In genomic region chr3:42884481-42884880, GRCm38 (mm10) we compare ENCODE assay signal across 24 mouse cellular contexts.
A peak's percentile ranks its signal among the peaks of the same experiment; 100 is the strongest.
DNase-seq lines count a peak whose midpoint lies in the region; ATAC-seq lines count a peak whose summit lies in the region.
"Had no signal": no experiment of that assay in that cellular context is flagged by ENCODE, and none has a peak within 500 bp of the region (broad histone marks: within the 10 kb centered on the region; RNA-seq: fewer than 3 reads in every experiment).

No protein-coding gene starts in this region.

- H3K4me2 ChIP-seq in embryonic facial prominence, embryonic 14.5 days (ENCODE audit: low read depth, low read length): no peak overlapping the region
- H3K4me2 ChIP-seq in neural tube, embryonic 14.5 days (ENCODE audit: low read depth, low read length): no peak overlapping the region
- no peak overlapping the region for H3K4me2 ChIP-seq in neural tube, embryonic 15.5 days
- H3K4me2 ChIP-seq: embryonic facial prominence, embryonic 12.5 days; forebrain, embryonic 12.5 days had no signal

- no peaks in the 10 kb centered on the region for H3K27me3 ChIP-seq in embryonic facial prominence, embryonic 14.5 days (replicated peaks; ENCODE audit: control insufficient read depth, insufficient read depth, low read length)
- no peaks in the 10 kb centered on the region for H3K27me3 ChIP-seq in embryonic facial prominence, embryonic 10.5 days (replicated peaks; ENCODE audit: low read depth, poor library complexity, severe bottlenecking)
- H3K27me3 ChIP-seq in neural tube, embryonic 14.5 days (ENCODE audit: control insufficient read depth, insufficient read depth, low read length): no peaks in the 10 kb centered on the region
- no peaks in the 10 kb centered on the region for H3K27me3 ChIP-seq in neural tube, embryonic 15.5 days (replicated peaks)
- H3K27me3 ChIP-seq: embryonic facial prominence, embryonic 12.5 days; forebrain, embryonic 12.5 days had no signal

- ATAC-seq in embryonic facial prominence, embryonic 14.5 days (ENCODE audit: low read depth): peak; percentile 53; the same call in 1 of the 2 replicates
- peak; percentile 31; the same call in 1 of the 2 replicates for ATAC-seq in neural tube, embryonic 14.5 days (ENCODE audit: low read depth)
- no peak for ATAC-seq in neural tube, embryonic 15.5 days (ENCODE audit: low FRiP score)
- ATAC-seq: CD4-positive, CD25-positive, alpha-beta regulatory T cell, adult 4 months; forebrain, embryonic 16.5 days had no signal

- no peak overlapping the region for H3K9ac ChIP-seq in embryonic facial prominence, embryonic 14.5 days (ENCODE audit: low read depth, low read length)
- no peak overlapping the region for H3K9ac ChIP-seq in neural tube, embryonic 14.5 days (replicated peaks; ENCODE audit: low read depth, low read length)
- H3K9ac ChIP-seq in neural tube, embryonic 15.5 days (replicated peaks): no peak overlapping the region
- H3K9ac ChIP-seq: embryonic facial prominence, embryonic 12.5 days; forebrain, embryonic 12.5 days had no signal

- H3K4me3 ChIP-seq in embryonic facial prominence, embryonic 14.5 days (ENCODE audit: low read depth, low read length): no peak overlapping the region
- no peak overlapping the region for H3K4me3 ChIP-seq in embryonic facial prominence, embryonic 10.5 days
- no peak overlapping the region for H3K4me3 ChIP-seq in neural tube, embryonic 14.5 days (ENCODE audit: low read depth, low read length)
- no peak overlapping the region for H3K4me3 ChIP-seq in neural tube, embryonic 15.5 days (replicated peaks)
- H3K4me3 ChIP-seq: embryonic facial prominence, embryonic 12.5 days; forebrain, embryonic 12.5 days; heart, embryonic 10.5 days had no signal

- no peak for DNase-seq in embryonic facial prominence, embryonic 14.5 days (ENCODE audit: low spot score)
- DNase-seq in embryonic facial prominence, embryonic 10.5 days (ENCODE audit: low spot score): no peak
- peak; percentile 5 for DNase-seq in kidney, adult 9 months
- no peak for DNase-seq in kidney, adult 18-20 months
- no peak for DNase-seq in left cerebral cortex, postnatal 4 days
- DNase-seq: adrenal gland, adult 8-10 months; adrenal gland, postnatal 36 days; B cell, adult 2 months; cerebellum, adult 11 months; cerebellum, adult 8-10 months; cerebellum, postnatal 14 days; embryo, embryonic 11 days; gastrocnemius, postnatal 10 days; heart, adult 18-20 months; heart, postnatal 10 days; heart, postnatal 4 days had no signal

- H3K27ac ChIP-seq in embryonic facial prominence, embryonic 14.5 days (replicated peaks; ENCODE audit: low read depth, low read length): no peak overlapping the region
- no peak overlapping the region for H3K27ac ChIP-seq in embryonic facial prominence, embryonic 10.5 days (replicated peaks)
- H3K27ac ChIP-seq in neural tube, embryonic 14.5 days (ENCODE audit: low read depth, low read length): no peak overlapping the region
- no peak overlapping the region for H3K27ac ChIP-seq in neural tube, embryonic 15.5 days (replicated peaks)
- H3K27ac ChIP-seq: embryonic facial prominence, embryonic 12.5 days; forebrain, embryonic 12.5 days; heart, embryonic 10.5 days had no signal

- WGBS in embryonic facial prominence, embryonic 14.5 days: 79% methylated on average over 4 of the region's 4 CpGs
- WGBS in embryonic facial prominence, embryonic 10.5 days: 84% methylated on average over 4 of the region's 4 CpGs
- 59% methylated on average over 4 of the region's 4 CpGs for WGBS in neural tube, embryonic 14.5 days
- 42% methylated on average over 4 of the region's 4 CpGs for WGBS in neural tube, embryonic 15.5 days

- intact Hi-C loops in left cerebral cortex, postnatal 4 days (cut with DNase I): no loop called here

- peaks cover 4% of the 10 kb centered on the region; the same call in 1 of the 2 replicates for H3K9me3 ChIP-seq in embryonic facial prominence, embryonic 14.5 days (ENCODE audit: control insufficient read depth, low read length)
- H3K9me3 ChIP-seq in embryonic facial prominence, embryonic 10.5 days: no peaks in the 10 kb centered on the region
- H3K9me3 ChIP-seq in neural tube, embryonic 14.5 days (ENCODE audit: control insufficient read depth, low read length): peaks cover 4% of the 10 kb centered on the region; the same call in 1 of the 2 replicates
- 0 out of 2 replicates have a peak, but pooled peaks cover 2% of the 10 kb centered on the region for H3K9me3 ChIP-seq in neural tube, embryonic 15.5 days (replicated peaks)
- H3K9me3 ChIP-seq: forebrain, embryonic 12.5 days; G1E; heart, embryonic 10.5 days had no signal

- no peaks in the 10 kb centered on the region for H3K36me3 ChIP-seq in embryonic facial prominence, embryonic 14.5 days (ENCODE audit: control insufficient read depth, insufficient read depth, low read length)
- H3K36me3 ChIP-seq in embryonic facial prominence, embryonic 10.5 days (replicated peaks): no peaks in the 10 kb centered on the region
- no peaks in the 10 kb centered on the region for H3K36me3 ChIP-seq in neural tube, embryonic 14.5 days (ENCODE audit: control insufficient read depth, insufficient read depth, low read length)
- no peaks in the 10 kb centered on the region for H3K36me3 ChIP-seq in neural tube, embryonic 15.5 days
- H3K36me3 ChIP-seq: embryonic facial prominence, embryonic 12.5 days; forebrain, embryonic 12.5 days; G1E; heart, embryonic 10.5 days had no signal

- no peaks in the 10 kb centered on the region for H3K4me1 ChIP-seq in embryonic facial prominence, embryonic 14.5 days (ENCODE audit: control insufficient read depth, insufficient read depth, low read length)
- H3K4me1 ChIP-seq in embryonic facial prominence, embryonic 10.5 days: no peaks in the 10 kb centered on the region
- no peaks in the 10 kb centered on the region for H3K4me1 ChIP-seq in neural tube, embryonic 14.5 days (ENCODE audit: control insufficient read depth, insufficient read depth, low read length)
- no peaks in the 10 kb centered on the region for H3K4me1 ChIP-seq in neural tube, embryonic 15.5 days
- H3K4me1 ChIP-seq: embryonic facial prominence, embryonic 12.5 days; forebrain, embryonic 12.5 days; heart, embryonic 10.5 days had no signal
